Mouse (Mus musculus): ENCODE measurements around the gene Prss57.

Prss57 gene

GRCm38 (mm10) chr10:79824413-79824812, 33.7 kb upstream of the Prss57 start:
- H3K9me3 ChIP-seq (ENCODE audit: low read length), result no peaks in the 10 kb centered on the region
- no peak overlapping the region for H3K4me3 ChIP-seq (replicated peaks; ENCODE audit: low read length)
- H3K4me1 ChIP-seq (replicated peaks; ENCODE audit: low read depth, low read length), result peaks cover 56% of the 10 kb centered on the region
- H3K36me3 ChIP-seq (ENCODE audit: insufficient read depth, low read length), result no peaks in the 10 kb centered on the region
- peaks cover 28% of the 10 kb centered on the region for H3K27me3 ChIP-seq (ENCODE audit: insufficient read depth, low read length)
- no peak for TF ChIP-seq NANOG (IDR thresholded peaks at IDR 0.05; ENCODE audit: borderline replicate concordance, low read length)
- TF ChIP-seq POU5F1 (IDR thresholded peaks at IDR 0.05; ENCODE audit: borderline replicate concordance, low read length), result no peak
- TF ChIP-seq CTCF (conservative IDR thresholded peaks at IDR 0.05; ENCODE audit: low read length), result no peak

GRCm38 (mm10) chr10:79823011-79823410, 32.2 kb upstream of the Prss57 start:
- TF ChIP-seq NANOG (IDR thresholded peaks at IDR 0.05; ENCODE audit: borderline replicate concordance, low read length) (no peak), CTCF (conservative IDR thresholded peaks at IDR 0.05; ENCODE audit: low read length) (no peak), POU5F1 (IDR thresholded peaks at IDR 0.05; ENCODE audit: borderline replicate concordance, low read length) (no peak)
- H3K4me3 ChIP-seq (replicated peaks; ENCODE audit: low read length), result peak overlapping the region; percentile 59; the same call in 1 of the 2 replicates
- no peaks in the 10 kb centered on the region for H3K9me3 ChIP-seq (ENCODE audit: low read length)
- peaks cover 28% of the 10 kb centered on the region for H3K27me3 ChIP-seq (ENCODE audit: insufficient read depth, low read length)
- peaks cover 70% of the 10 kb centered on the region for H3K4me1 ChIP-seq (replicated peaks; ENCODE audit: low read depth, low read length)
- H3K36me3 ChIP-seq (ENCODE audit: insufficient read depth, low read length), result no peaks in the 10 kb centered on the region

- Histone ChIP-seq H3K9me3 (ENCODE audit: low read length) (no peaks in the 10 kb centered on the region), H3K4me3 (replicated peaks; ENCODE audit: low read length) (peak overlapping the region; percentile 59), H3K27me3 (ENCODE audit: insufficient read depth, low read length) (peaks cover 24% of the 10 kb centered on the region; the same call in 1 of the 2 replicates), H3K4me1 (replicated peaks; ENCODE audit: low read depth, low read length) (peaks cover 75% of the 10 kb centered on the region), H3K36me3 (ENCODE audit: insufficient read depth, low read length) (no peaks in the 10 kb centered on the region)
- TF ChIP-seq NANOG (IDR thresholded peaks at IDR 0.05; ENCODE audit: borderline replicate concordance, low read length) (no peak), POU5F1 (IDR thresholded peaks at IDR 0.05; ENCODE audit: borderline replicate concordance, low read length) (no peak), CTCF (conservative IDR thresholded peaks at IDR 0.05; ENCODE audit: low read length) (no peak)
Observed at GRCm38 (mm10) chr10:79822372-79822771, 31.6 kb upstream of the Prss57 start.

- Histone ChIP-seq H3K4me3 (replicated peaks; ENCODE audit: low read length) (peak overlapping the region; percentile 59; the same call in 1 of the 2 replicates), H3K4me1 (replicated peaks; ENCODE audit: low read depth, low read length) (peaks cover 81% of the 10 kb centered on the region), H3K36me3 (ENCODE audit: insufficient read depth, low read length) (no peaks in the 10 kb centered on the region), H3K27me3 (ENCODE audit: insufficient read depth, low read length) (peaks cover 21% of the 10 kb centered on the region; the same call in 1 of the 2 replicates), H3K9me3 (ENCODE audit: low read length) (no peaks in the 10 kb centered on the region)
- TF ChIP-seq POU5F1 (IDR thresholded peaks at IDR 0.05; ENCODE audit: borderline replicate concordance, low read length) (no peak), CTCF (conservative IDR thresholded peaks at IDR 0.05; ENCODE audit: low read length) (no peak), NANOG (IDR thresholded peaks at IDR 0.05; ENCODE audit: borderline replicate concordance, low read length) (no peak)
Observed at GRCm38 (mm10) chr10:79821731-79822130, 31.0 kb upstream of the Prss57 start.

- Histone ChIP-seq H3K36me3 (ENCODE audit: insufficient read depth, low read length) (no peaks in the 10 kb centered on the region), H3K4me3 (replicated peaks; ENCODE audit: low read length) (peak within 1 kb of the TSS; percentile 41), H3K27me3 (ENCODE audit: insufficient read depth, low read length) (peaks cover 17% of the 10 kb centered on the region; the same call in 1 of the 2 replicates), H3K4me1 (replicated peaks; ENCODE audit: low read depth, low read length) (peaks cover 91% of the 10 kb centered on the region), H3K9me3 (ENCODE audit: low read length) (no peaks in the 10 kb centered on the region)
- TF ChIP-seq POU5F1 (IDR thresholded peaks at IDR 0.05; ENCODE audit: borderline replicate concordance, low read length) (no peak), NANOG (IDR thresholded peaks at IDR 0.05; ENCODE audit: borderline replicate concordance, low read length) (no peak), CTCF (conservative IDR thresholded peaks at IDR 0.05; ENCODE audit: low read length) (peak; percentile 31)
Observed at GRCm38 (mm10) chr10:79820782-79821181, 30.0 kb upstream of the Prss57 start, which contains the start of gene Misp. TSS of gene Misp (plus strand) at chr10:79820989.

- peaks cover 13% of the 10 kb centered on the region; the same call in 1 of the 2 replicates for H3K27me3 ChIP-seq (ENCODE audit: insufficient read depth, low read length)
- H3K9me3 ChIP-seq (ENCODE audit: low read length), result no peaks in the 10 kb centered on the region
- peaks cover 96% of the 10 kb centered on the region for H3K4me1 ChIP-seq (replicated peaks; ENCODE audit: low read depth, low read length)
- H3K4me3 ChIP-seq (replicated peaks; ENCODE audit: low read length), result peak overlapping the region; percentile 37; the same call in 1 of the 2 replicates
- H3K36me3 ChIP-seq (ENCODE audit: insufficient read depth, low read length), result peaks cover 4% of the 10 kb centered on the region
- no peak for TF ChIP-seq NANOG (IDR thresholded peaks at IDR 0.05; ENCODE audit: borderline replicate concordance, low read length)
- no peak for TF ChIP-seq POU5F1 (IDR thresholded peaks at IDR 0.05; ENCODE audit: borderline replicate concordance, low read length)
- TF ChIP-seq CTCF (conservative IDR thresholded peaks at IDR 0.05; ENCODE audit: low read length), result no peak
Observed at GRCm38 (mm10) chr10:79820277-79820676, 29.5 kb upstream of the Prss57 start.

- no peak for TF ChIP-seq CTCF (conservative IDR thresholded peaks at IDR 0.05; ENCODE audit: low read length)
- Histone ChIP-seq H3K4me1 (replicated peaks; ENCODE audit: low read depth, low read length) (peaks cover 95% of the 10 kb centered on the region), H3K4me3 (replicated peaks; ENCODE audit: low read length) (peak overlapping the region; percentile 41), H3K9me3 (ENCODE audit: low read length) (no peaks in the 10 kb centered on the region), H3K36me3 (ENCODE audit: insufficient read depth, low read length) (peaks cover 7% of the 10 kb centered on the region), H3K27me3 (ENCODE audit: insufficient read depth, low read length) (peaks cover 11% of the 10 kb centered on the region; the same call in 1 of the 2 replicates)
Observed at GRCm38 (mm10) chr10:79819606-79820005, 28.8 kb upstream of the Prss57 start.

- TF ChIP-seq POU5F1 (IDR thresholded peaks at IDR 0.05; ENCODE audit: borderline replicate concordance, low read length) (no peak), NANOG (IDR thresholded peaks at IDR 0.05; ENCODE audit: borderline replicate concordance, low read length) (no peak), CTCF (conservative IDR thresholded peaks at IDR 0.05; ENCODE audit: low read length) (no peak)
- Histone ChIP-seq H3K4me3 (replicated peaks; ENCODE audit: low read length) (no peak overlapping the region), H3K36me3 (ENCODE audit: insufficient read depth, low read length) (peaks cover 7% of the 10 kb centered on the region), H3K4me1 (replicated peaks; ENCODE audit: low read depth, low read length) (peaks cover 81% of the 10 kb centered on the region), H3K27me3 (ENCODE audit: insufficient read depth, low read length) (peaks cover 11% of the 10 kb centered on the region; the same call in 1 of the 2 replicates), H3K9me3 (ENCODE audit: low read length) (no peaks in the 10 kb centered on the region)
Observed at GRCm38 (mm10) chr10:79818225-79818624, 27.5 kb upstream of the Prss57 start.

- no peak overlapping the region for H3K4me3 ChIP-seq (replicated peaks; ENCODE audit: low read length)
- peaks cover 10% of the 10 kb centered on the region; the same call in 1 of the 2 replicates for H3K27me3 ChIP-seq (ENCODE audit: insufficient read depth, low read length)
- H3K36me3 ChIP-seq (ENCODE audit: insufficient read depth, low read length), result peaks cover 7% of the 10 kb centered on the region
- H3K4me1 ChIP-seq (replicated peaks; ENCODE audit: low read depth, low read length), result peaks cover 73% of the 10 kb centered on the region
- TF ChIP-seq NANOG (IDR thresholded peaks at IDR 0.05; ENCODE audit: borderline replicate concordance, low read length), result no peak
- TF ChIP-seq CTCF (conservative IDR thresholded peaks at IDR 0.05; ENCODE audit: low read length), result peak; percentile 42
- H3K9me3 ChIP-seq (ENCODE audit: low read length), result no peaks in the 10 kb centered on the region
Observed at GRCm38 (mm10) chr10:79817111-79817510, 26.4 kb upstream of the Prss57 start.
